In genomic region chr15:86200169-86200568, GRCm38 (mm10) we compare ENCODE assay signal across 11 mouse cellular contexts.
"Had no signal": no experiment of that assay in that cellular context is flagged by ENCODE, and none has a peak within 500 bp of the region (broad histone marks: within the 10 kb centered on the region; RNA-seq: fewer than 3 reads in every experiment).

No protein-coding gene starts in this region.

- H3K4me3 ChIP-seq: limb, embryonic 12.5 days; liver, embryonic 13.5 days; lung, embryonic 15.5 days; midbrain, embryonic 12.5 days had no signal

- ATAC-seq: hindbrain, embryonic 16.5 days; inflammation-experienced regulatory T-cells, adult 6 months; intestine, postnatal 0 days had no signal

- H3K27ac ChIP-seq: limb, embryonic 12.5 days; midbrain, embryonic 12.5 days had no signal

- H3K4me2 ChIP-seq: limb, embryonic 12.5 days; liver, embryonic 13.5 days; lung, embryonic 15.5 days; midbrain, embryonic 12.5 days had no signal

- DNase-seq: liver; liver, embryonic 13.5 days; liver, postnatal 0 days; lung, postnatal 36 days; thymus, postnatal 4 days had no signal

- H3K27me3 ChIP-seq: limb, embryonic 12.5 days; liver, embryonic 13.5 days; lung, embryonic 15.5 days had no signal

- H3K9ac ChIP-seq: limb, embryonic 12.5 days; liver, embryonic 13.5 days; liver, postnatal 0 days; lung, embryonic 15.5 days; midbrain, embryonic 12.5 days had no signal

- H3K36me3 ChIP-seq: limb, embryonic 12.5 days; liver, embryonic 13.5 days; lung, embryonic 15.5 days; midbrain, embryonic 12.5 days had no signal

- H3K9me3 ChIP-seq: limb, embryonic 12.5 days; liver, embryonic 13.5 days; lung, embryonic 15.5 days; midbrain, embryonic 12.5 days had no signal
